ENCODE assay signal across 15 mouse cellular contexts in genomic region chrX:142325760-142326159, GRCm38 (mm10). TPM values are rescaled to one million over a fixed set of nuclear protein-coding genes. Genes with fewer than 3 reads are reported as not detected.
A peak's percentile ranks its signal among the peaks of the same experiment; 100 is the strongest.
DNase-seq lines count a peak whose midpoint lies in the region; ATAC-seq and TF ChIP-seq lines count a peak whose summit lies in the region.
"Had no signal": no experiment of that assay in that cellular context is flagged by ENCODE, and none has a peak within 500 bp of the region (broad histone marks: within the 10 kb centered on the region; RNA-seq: fewer than 3 reads in every experiment).

No protein-coding gene starts in this region.

- H3K9me3 ChIP-seq in intestine, postnatal 0 days (ENCODE audit: control insufficient read depth): no peaks in the 10 kb centered on the region
- H3K9me3 ChIP-seq in intestine, embryonic 16.5 days (ENCODE audit: control insufficient read depth, low read length): no peaks in the 10 kb centered on the region
- no peaks in the 10 kb centered on the region for H3K9me3 ChIP-seq in midbrain, embryonic 14.5 days (ENCODE audit: control insufficient read depth, low read length)
- no peaks in the 10 kb centered on the region for H3K9me3 ChIP-seq in midbrain, embryonic 11.5 days (ENCODE audit: control insufficient read depth, low read length)
- H3K9me3 ChIP-seq: hindbrain, embryonic 10.5 days had no signal

- peak; percentile 26 for DNase-seq in midbrain, embryonic 14.5 days
- DNase-seq in midbrain, embryonic 11.5 days (ENCODE audit: low spot score, missing footprints): no peak
- peak; percentile 37 for DNase-seq in NIH3T3 (ENCODE audit: low read depth)
- DNase-seq in naive thymus-derived CD4-positive, alpha-beta T cell, adult 2 months (ENCODE audit: low read depth): peak; percentile 9
- DNase-seq in layer of hippocampus, postnatal 14 days (ENCODE audit: low spot score in 2 of 2): no peak
- DNase-seq: cerebellum, adult 2 months; kidney, postnatal 25 days; lung, postnatal 4 days; thymus, postnatal 25 days had no signal

- no peaks in the 10 kb centered on the region for H3K27me3 ChIP-seq in intestine, postnatal 0 days (replicated peaks; ENCODE audit: control insufficient read depth, insufficient read depth, low read length)
- H3K27me3 ChIP-seq in intestine, embryonic 16.5 days (replicated peaks; ENCODE audit: control insufficient read depth, insufficient read depth, low read length): no peaks in the 10 kb centered on the region
- H3K27me3 ChIP-seq in midbrain, embryonic 14.5 days (ENCODE audit: control insufficient read depth, insufficient read depth, low read length): no peaks in the 10 kb centered on the region
- no peaks in the 10 kb centered on the region for H3K27me3 ChIP-seq in midbrain, embryonic 11.5 days (ENCODE audit: control insufficient read depth, insufficient read depth, low read length)

- H3K4me3 ChIP-seq in intestine, postnatal 0 days (ENCODE audit: low read depth, low read length): no peak overlapping the region
- H3K4me3 ChIP-seq in intestine, embryonic 16.5 days (ENCODE audit: low read length): no peak overlapping the region
- H3K4me3 ChIP-seq in midbrain, embryonic 14.5 days (replicated peaks; ENCODE audit: low read depth, low read length): no peak overlapping the region
- H3K4me3 ChIP-seq in midbrain, embryonic 11.5 days (ENCODE audit: low read depth, low read length): no peak overlapping the region
- H3K4me3 ChIP-seq: hindbrain, embryonic 10.5 days had no signal

- H3K9ac ChIP-seq in intestine, postnatal 0 days (ENCODE audit: low read depth, low read length): no peak overlapping the region
- no peak overlapping the region for H3K9ac ChIP-seq in intestine, embryonic 16.5 days (ENCODE audit: low read depth, low read length)
- H3K9ac ChIP-seq in midbrain, embryonic 14.5 days (replicated peaks; ENCODE audit: low read length): no peak overlapping the region
- H3K9ac ChIP-seq in midbrain, embryonic 11.5 days (ENCODE audit: low read length): no peak overlapping the region

- no peak for ATAC-seq in intestine, postnatal 0 days
- no peak for ATAC-seq in intestine, embryonic 16.5 days
- no peak for ATAC-seq in midbrain, embryonic 14.5 days (ENCODE audit: low FRiP score, low TSS enrichment)
- no peak for ATAC-seq in midbrain, embryonic 11.5 days (ENCODE audit: low FRiP score)

- no peak overlapping the region for H3K4me2 ChIP-seq in intestine, postnatal 0 days (replicated peaks; ENCODE audit: low read depth)
- H3K4me2 ChIP-seq in intestine, embryonic 16.5 days (ENCODE audit: low read depth, low read length): no peak overlapping the region
- H3K4me2 ChIP-seq in midbrain, embryonic 14.5 days (ENCODE audit: low read length): no peak overlapping the region
- no peak overlapping the region for H3K4me2 ChIP-seq in midbrain, embryonic 11.5 days
- H3K4me2 ChIP-seq: heart, embryonic 11.5 days had no signal

- WGBS in intestine, postnatal 0 days: 68% methylated on average over 2 of the region's 2 CpGs
- 81% methylated on average over 2 of the region's 2 CpGs for WGBS in intestine, embryonic 16.5 days
- WGBS in midbrain, embryonic 14.5 days: 71% methylated on average over 2 of the region's 2 CpGs
- WGBS in midbrain, embryonic 11.5 days: 84% methylated on average over 2 of the region's 2 CpGs

- no peaks in the 10 kb centered on the region for H3K4me1 ChIP-seq in intestine, postnatal 0 days (replicated peaks; ENCODE audit: control insufficient read depth, insufficient read depth, low read length)
- H3K4me1 ChIP-seq in intestine, embryonic 16.5 days (ENCODE audit: control insufficient read depth, insufficient read depth, low read length): no peaks in the 10 kb centered on the region
- no peaks in the 10 kb centered on the region for H3K4me1 ChIP-seq in midbrain, embryonic 14.5 days (ENCODE audit: control insufficient read depth, insufficient read depth, low read length)
- H3K4me1 ChIP-seq in midbrain, embryonic 11.5 days (ENCODE audit: control insufficient read depth, insufficient read depth, low read length): no peaks in the 10 kb centered on the region
- H3K4me1 ChIP-seq: hindbrain, embryonic 10.5 days had no signal

- H3K36me3 ChIP-seq in intestine, postnatal 0 days (ENCODE audit: control insufficient read depth, insufficient read depth): no peaks in the 10 kb centered on the region
- no peaks in the 10 kb centered on the region for H3K36me3 ChIP-seq in intestine, embryonic 16.5 days (ENCODE audit: control insufficient read depth, insufficient read depth, low read length)
- H3K36me3 ChIP-seq in midbrain, embryonic 14.5 days (ENCODE audit: control insufficient read depth, insufficient read depth, low read length): no peaks in the 10 kb centered on the region
- H3K36me3 ChIP-seq in midbrain, embryonic 11.5 days (ENCODE audit: control insufficient read depth, insufficient read depth, low read length): no peaks in the 10 kb centered on the region

- peak; percentile 52 for TF ChIP-seq CTCF in intestine, postnatal 0 days (IDR thresholded peaks at IDR 0.05; ENCODE audit: low read depth)

- H3K27ac ChIP-seq in intestine, postnatal 0 days (ENCODE audit: low read depth, low read length): no peak overlapping the region
- no peak overlapping the region for H3K27ac ChIP-seq in intestine, embryonic 16.5 days (ENCODE audit: low read length)
- no peak overlapping the region for H3K27ac ChIP-seq in midbrain, embryonic 14.5 days (replicated peaks; ENCODE audit: low read depth, low read length)
- no peak overlapping the region for H3K27ac ChIP-seq in midbrain, embryonic 11.5 days (ENCODE audit: low read depth, low read length)
- H3K27ac ChIP-seq: hindbrain, embryonic 10.5 days had no signal

RNA-seq across cellular contexts. Expression of gene Kcne1l, which starts 19.7 kb away (rescaled TPM):
- polyA plus RNA-seq in intestine, postnatal 0 days (2015; fragmentation: Nextera tagmentation; extraction: Ambion mirVana): 7.6 and 10.1 TPM in 2 replicates
- polyA plus RNA-seq in intestine, embryonic 16.5 days (2015; fragmentation: Nextera tagmentation; extraction: Ambion mirVana): 31.2 and 34.8 TPM in 2 replicates
- 23.9 and 26.6 TPM in 2 replicates for polyA plus RNA-seq in midbrain, embryonic 14.5 days (2014; fragmentation: Nextera tagmentation; extraction: Ambion mirVana)
- polyA plus RNA-seq in midbrain, embryonic 11.5 days (2014; fragmentation: Nextera tagmentation; extraction: Ambion mirVana): 15.1 and 15.7 TPM in 2 replicates
- total RNA-seq in layer of hippocampus, postnatal 14 days (2021): 10 to 100 TPM; 17.3 to 18.4 TPM
- total RNA-seq: liver, adult 2 months; neutrophil, adult 5-6 weeks had no signal
- polyA plus RNA-seq: liver, adult 2 months had no signal

Comparison
In these comparisons a context has a peak if more than half of its experiments do, and no peak if none do; other contexts are left out.
1. DNase-seq: peak in midbrain, embryonic 14.5 days (single experiment), NIH3T3 (single experiment) and naive thymus-derived CD4-positive, alpha-beta T cell, adult 2 months (single experiment); none in midbrain, embryonic 11.5 days (single experiment) and layer of hippocampus, postnatal 14 days (0 of 2).